Comparison of ENCODE assay signal across 11 mouse cellular contexts in the genomic region with DNA sequence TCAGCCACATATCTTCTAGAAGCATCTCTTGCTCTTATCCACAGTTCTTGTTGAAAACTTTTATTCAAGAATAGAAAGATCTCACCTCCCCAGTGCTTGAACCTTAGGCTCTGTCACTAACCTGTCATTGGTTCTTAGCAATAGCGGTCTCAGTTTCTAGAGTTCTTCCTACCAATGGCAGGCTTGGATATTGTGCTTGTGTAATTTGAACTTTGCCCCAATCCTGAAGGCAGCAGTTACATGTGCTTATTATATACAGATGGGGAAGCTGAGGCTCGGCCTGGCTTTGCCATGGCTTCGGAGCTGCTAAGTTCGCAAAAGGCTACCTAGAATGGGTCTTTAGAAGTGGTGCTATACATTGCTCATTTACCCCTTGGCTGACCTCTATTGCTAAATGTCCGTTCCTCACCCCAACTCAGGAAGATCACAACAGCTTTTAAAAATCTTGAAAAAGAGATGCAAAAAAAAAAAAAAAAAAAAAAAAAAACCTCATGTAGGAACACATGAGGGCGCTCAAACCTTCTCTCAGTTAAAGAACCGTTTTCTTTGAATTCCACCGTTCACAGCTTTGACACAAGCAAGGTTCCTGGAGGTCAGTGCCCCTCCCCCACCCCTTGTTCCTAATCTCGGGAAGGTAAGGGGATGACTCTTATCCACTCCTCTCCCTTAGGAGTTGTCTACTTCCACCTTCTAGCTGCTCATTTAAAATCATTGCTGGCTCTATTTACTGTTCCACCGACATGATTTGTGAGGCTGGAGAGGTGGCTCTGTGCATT. TPM values are rescaled to one million over a fixed set of nuclear protein-coding genes. Genes with fewer than 3 reads are reported as not detected.
DNase-seq lines count a peak whose midpoint lies in the region; ATAC-seq and TF ChIP-seq lines count a peak whose summit lies in the region.
"Had no signal": no experiment of that assay in that cellular context is flagged by ENCODE, and none has a peak within 500 bp of the region (broad histone marks: within the 10 kb centered on the region; RNA-seq: fewer than 3 reads in every experiment).

No protein-coding gene starts in this region.

- no peak overlapping the region for H3K4me3 ChIP-seq in heart, postnatal 0 days (ENCODE audit: low read depth, low read length)
- no peak overlapping the region for H3K4me3 ChIP-seq in neural tube, embryonic 13.5 days
- H3K4me3 ChIP-seq in neural tube, embryonic 15.5 days (replicated peaks): no peak overlapping the region
- H3K4me3 ChIP-seq: intestine, embryonic 15.5 days; limb, embryonic 13.5 days had no signal

- no peaks in the 10 kb centered on the region for H3K9me3 ChIP-seq in heart, postnatal 0 days (replicated peaks; ENCODE audit: control insufficient read depth, low read length)
- H3K9me3 ChIP-seq in neural tube, embryonic 13.5 days: no peaks in the 10 kb centered on the region
- H3K9me3 ChIP-seq in neural tube, embryonic 15.5 days (replicated peaks): no peaks in the 10 kb centered on the region
- H3K9me3 ChIP-seq: intestine, embryonic 15.5 days; limb, embryonic 13.5 days had no signal

- no peaks in the 10 kb centered on the region for H3K36me3 ChIP-seq in heart, postnatal 0 days (replicated peaks; ENCODE audit: control insufficient read depth, insufficient read depth, low read length)
- no peaks in the 10 kb centered on the region for H3K36me3 ChIP-seq in neural tube, embryonic 13.5 days
- no peaks in the 10 kb centered on the region for H3K36me3 ChIP-seq in neural tube, embryonic 15.5 days
- H3K36me3 ChIP-seq: intestine, embryonic 15.5 days; limb, embryonic 13.5 days had no signal

- peak; percentile 22 for TF ChIP-seq CTCF in heart, postnatal 0 days (IDR thresholded peaks at IDR 0.05; ENCODE audit: low read depth)

- no peak overlapping the region for H3K27ac ChIP-seq in heart, postnatal 0 days (ENCODE audit: low read depth)
- no peak overlapping the region for H3K27ac ChIP-seq in neural tube, embryonic 13.5 days (replicated peaks)
- H3K27ac ChIP-seq in neural tube, embryonic 15.5 days (replicated peaks): no peak overlapping the region
- H3K27ac ChIP-seq: intestine, embryonic 15.5 days; limb, embryonic 13.5 days had no signal

- no peaks in the 10 kb centered on the region for H3K27me3 ChIP-seq in heart, postnatal 0 days (ENCODE audit: control insufficient read depth, insufficient read depth, low read length)
- H3K27me3 ChIP-seq in neural tube, embryonic 13.5 days: no peaks in the 10 kb centered on the region
- no peaks in the 10 kb centered on the region for H3K27me3 ChIP-seq in neural tube, embryonic 15.5 days (replicated peaks)
- H3K27me3 ChIP-seq: intestine, embryonic 15.5 days; limb, embryonic 13.5 days had no signal

- TF ChIP-seq EP300 in heart, postnatal 0 days (IDR thresholded peaks at IDR 0.05; ENCODE audit: low read depth): no peak

- intact Hi-C loops in heart, postnatal 10 days (cut with DNase I): loop anchor here (2.0 kb wide), 2 partner anchors 32 to 104 kb away; no protein-coding TSS in a partner anchor

- no peak for DNase-seq in heart, postnatal 0 days (ENCODE audit: low spot score)
- DNase-seq in heart, postnatal 10 days: no peak
- DNase-seq in embryo, embryonic 11 days: peak; percentile 67
- DNase-seq in yolk sac, embryonic 10.5 days (ENCODE audit: low spot score): peak; percentile 32
- no peak for DNase-seq in urinary bladder, postnatal 10 days (ENCODE audit: low spot score)
- no peak for DNase-seq in adrenal gland, postnatal 10 days
- DNase-seq: cerebellum, adult 11-12 months had no signal

- H3K4me2 ChIP-seq in heart, postnatal 0 days (ENCODE audit: low read depth, low read length): no peak overlapping the region
- H3K4me2 ChIP-seq in neural tube, embryonic 13.5 days: no peak overlapping the region
- no peak overlapping the region for H3K4me2 ChIP-seq in neural tube, embryonic 15.5 days
- H3K4me2 ChIP-seq: intestine, embryonic 15.5 days; limb, embryonic 13.5 days had no signal

- ATAC-seq in heart, postnatal 0 days (ENCODE audit: insufficient read depth, low read depth): no peak
- peak; percentile 27; the same call in 1 of the 2 replicates for ATAC-seq in neural tube, embryonic 13.5 days (ENCODE audit: low read depth)
- no peak for ATAC-seq in neural tube, embryonic 15.5 days (ENCODE audit: low FRiP score)
- ATAC-seq: intestine, embryonic 15.5 days had no signal

- no peaks in the 10 kb centered on the region for H3K4me1 ChIP-seq in heart, postnatal 0 days (ENCODE audit: control insufficient read depth, insufficient read depth)
- H3K4me1 ChIP-seq in neural tube, embryonic 13.5 days (replicated peaks): 0 out of 2 replicates have a peak, but pooled peaks cover 3% of the 10 kb centered on the region
- H3K4me1 ChIP-seq in neural tube, embryonic 15.5 days: no peaks in the 10 kb centered on the region
- H3K4me1 ChIP-seq: intestine, embryonic 15.5 days had no signal

- no peak overlapping the region for H3K9ac ChIP-seq in heart, postnatal 0 days (replicated peaks; ENCODE audit: low read depth, low read length)
- no peak overlapping the region for H3K9ac ChIP-seq in neural tube, embryonic 13.5 days
- H3K9ac ChIP-seq in neural tube, embryonic 15.5 days (replicated peaks): no peak overlapping the region
- H3K9ac ChIP-seq: intestine, embryonic 15.5 days; limb, embryonic 13.5 days had no signal

- WGBS in heart, postnatal 0 days: 50% methylated on average over 10 of the region's 10 CpGs
- 49% methylated on average over 10 of the region's 10 CpGs for WGBS in neural tube, embryonic 13.5 days
- 51% methylated on average over 10 of the region's 10 CpGs for WGBS in neural tube, embryonic 15.5 days

RNA-seq across cellular contexts. Expression of gene Plcxd2, which starts 18.9 kb away (rescaled TPM):
- total RNA-seq in heart, postnatal 0 days (2014; rRNA removed; ENCODE audit: low replicate concordance): 0.99 and 1.0 TPM in 2 replicates
- 0.14 and 0.15 TPM in 2 replicates for polyA plus RNA-seq in heart, postnatal 0 days (2015; fragmentation: Nextera tagmentation; extraction: Ambion mirVana)
- total RNA-seq in heart, postnatal 10 days (2021): under 1 TPM; 0.19 to 0.27 TPM
- 9.0 and 9.4 TPM in 2 replicates for polyA plus RNA-seq in neural tube, embryonic 13.5 days (2015; fragmentation: Nextera tagmentation; extraction: Ambion mirVana)
- 14.9 and 15.8 TPM in 2 replicates for polyA plus RNA-seq in neural tube, embryonic 15.5 days (2015; fragmentation: Nextera tagmentation; extraction: Ambion mirVana)
- total RNA-seq in adrenal gland, postnatal 10 days (2021): 1 to 10 TPM; 2.5 to 2.7 TPM

RNA-seq across cellular contexts. Expression of gene Phldb2, which starts 37.7 kb away (rescaled TPM):
- 33.2 and 39.2 TPM in 2 replicates for total RNA-seq in heart, postnatal 0 days (2014; rRNA removed; ENCODE audit: low replicate concordance)
- 28.9 and 32.8 TPM in 2 replicates for polyA plus RNA-seq in heart, postnatal 0 days (2015; fragmentation: Nextera tagmentation; extraction: Ambion mirVana)
- total RNA-seq in heart, postnatal 10 days (2021): 10 to 100 TPM; 39.9 to 61.7 TPM
- polyA plus RNA-seq in neural tube, embryonic 13.5 days (2015; fragmentation: Nextera tagmentation; extraction: Ambion mirVana): 14.6 and 16.1 TPM in 2 replicates
- polyA plus RNA-seq in neural tube, embryonic 15.5 days (2015; fragmentation: Nextera tagmentation; extraction: Ambion mirVana): 7.2 and 11.2 TPM in 2 replicates
- total RNA-seq in adrenal gland, postnatal 10 days (2021): 10 to 100 TPM; 34.3 to 46.2 TPM

Comparison
In these comparisons a context has a peak if more than half of its experiments do, and no peak if none do; other contexts are left out.
1. DNase-seq: peak in embryo, embryonic 11 days (single experiment) and yolk sac, embryonic 10.5 days (single experiment); none in heart, postnatal 0 days (single experiment), heart, postnatal 10 days (0 of 2), urinary bladder, postnatal 10 days (single experiment) and adrenal gland, postnatal 10 days (single experiment).